Mouse (Mus musculus): Measurements from ENCODE around the gene Nr6a1. TPM values are rescaled to one million over a fixed set of nuclear protein-coding genes. Genes with fewer than 3 reads are reported as not detected.

Nr6a1 gene
- polyA plus RNA-seq, 1 experiment from 2014 or later: 4.5 TPM

DNA sequence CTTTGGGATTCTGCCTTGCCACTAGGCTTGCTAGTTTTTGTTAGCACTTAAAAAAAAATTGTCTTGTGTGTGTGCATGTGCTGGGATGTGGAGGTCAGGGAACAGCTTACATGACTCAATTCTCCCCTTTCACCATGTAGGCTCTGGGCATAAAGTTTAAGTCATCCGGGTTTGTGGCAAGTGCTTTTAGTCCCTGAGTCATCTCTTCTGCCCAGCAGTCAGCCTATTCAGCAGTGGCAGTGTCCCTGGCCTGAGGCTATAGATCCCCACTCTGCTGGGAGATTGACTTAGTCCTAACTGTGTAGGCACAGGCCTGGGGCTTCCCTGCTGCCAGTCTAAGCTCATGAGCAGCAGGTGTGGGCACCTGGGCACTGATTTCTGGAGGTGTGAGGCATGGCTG is 237.6 kb downstream of the Nr6a1 start:
- peaks cover 99% of the 10 kb centered on the region for H3K27me3 ChIP-seq (ENCODE audit: insufficient read depth, poor library complexity, severe bottlenecking)
- 74% methylated on average over 1 of the region's 1 CpGs for WGBS

DNA sequence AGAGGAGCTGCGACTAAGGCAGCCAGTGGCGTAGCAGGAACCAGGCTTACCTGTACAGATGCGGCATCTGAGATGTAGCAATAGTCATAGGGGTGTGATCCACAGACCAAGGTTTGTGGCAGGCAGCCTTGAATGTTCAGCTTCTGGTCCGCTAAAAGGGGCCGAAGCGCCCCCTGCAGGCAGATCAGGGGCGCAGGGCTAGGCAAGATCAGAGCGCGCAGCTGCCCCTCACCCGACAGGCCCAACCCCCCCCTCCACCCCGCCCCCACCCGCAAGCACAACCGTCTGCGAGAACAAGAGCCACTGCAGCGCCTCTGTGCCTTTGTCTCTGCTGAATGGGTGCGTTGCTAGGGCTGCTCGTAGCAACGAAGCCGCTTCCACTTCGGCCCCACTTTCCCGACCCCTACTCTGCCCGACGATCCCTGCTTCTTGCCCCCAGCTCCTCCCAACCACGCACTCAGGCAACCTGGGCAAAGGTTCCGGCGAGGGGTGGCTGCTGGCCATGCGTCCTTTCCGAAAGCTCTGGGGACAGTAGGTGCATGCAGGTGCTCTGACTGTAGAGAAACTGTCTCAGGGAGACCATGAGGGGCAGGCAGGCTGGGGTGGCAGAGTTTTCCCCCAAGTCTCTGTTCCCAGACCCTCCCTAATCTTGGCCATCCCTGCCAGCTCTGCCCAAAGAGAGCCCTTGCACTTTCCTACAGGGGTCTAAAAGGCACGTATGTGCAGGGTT is 238.5 kb downstream of the Nr6a1 start:
- H3K27ac ChIP-seq: 0 out of 2 replicates have a peak overlapping the region, but pooled peaks have one; percentile 17
- peaks cover 15% of the 10 kb centered on the region for H3K4me1 ChIP-seq
- peak overlapping the region; percentile 54 for H3K4me3 ChIP-seq
- no peaks in the 10 kb centered on the region for H3K9me3 ChIP-seq
- 3% methylated on average over 29 of the region's 29 CpGs for WGBS
- H3K27me3 ChIP-seq (ENCODE audit: insufficient read depth, poor library complexity, severe bottlenecking): peaks cover 90% of the 10 kb centered on the region
- no peak for DNase-seq (ENCODE audit: low spot score)
- H3K36me3 ChIP-seq: no peaks in the 10 kb centered on the region

More for the DNA sequence above, 237.6 kb downstream of the Nr6a1 start:
- no peaks in the 10 kb centered on the region for H3K36me3 ChIP-seq
- DNase-seq (ENCODE audit: low spot score): no peak
- H3K9me3 ChIP-seq: no peaks in the 10 kb centered on the region
- no peak overlapping the region for H3K27ac ChIP-seq
- H3K4me1 ChIP-seq: peaks cover 15% of the 10 kb centered on the region
- no peak overlapping the region for H3K4me3 ChIP-seq

DNA sequence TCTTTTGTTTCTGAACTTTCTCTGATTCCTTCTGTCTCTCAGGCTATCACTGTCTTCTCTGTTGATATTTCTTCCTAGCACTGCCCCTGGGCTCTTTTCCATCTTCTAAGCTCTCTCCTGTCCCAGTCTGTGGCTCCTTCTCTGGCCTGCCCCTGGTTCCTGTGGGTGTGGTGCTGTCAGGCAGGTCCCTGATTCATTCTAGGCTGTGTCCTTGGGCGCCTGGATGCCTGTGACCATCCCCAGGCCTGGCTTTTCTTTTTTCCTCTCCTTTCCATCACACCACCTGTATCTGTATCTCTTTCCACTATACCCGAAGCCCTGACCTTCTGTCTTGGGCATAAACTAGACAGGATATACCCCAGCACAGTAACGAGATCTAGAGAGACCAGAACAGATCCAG is 241.7 kb downstream of the Nr6a1 start:
- Histone ChIP-seq H3K4me3 (no peak overlapping the region), H3K27ac (no peak overlapping the region), H3K4me1 (peaks cover 15% of the 10 kb centered on the region), H3K27me3 (ENCODE audit: insufficient read depth, poor library complexity, severe bottlenecking) (peaks cover 72% of the 10 kb centered on the region), H3K36me3 (no peaks in the 10 kb centered on the region), H3K9me3 (no peaks in the 10 kb centered on the region)
- 68% methylated on average over 3 of the region's 3 CpGs for WGBS
- no peak for DNase-seq (ENCODE audit: low spot score)

DNA sequence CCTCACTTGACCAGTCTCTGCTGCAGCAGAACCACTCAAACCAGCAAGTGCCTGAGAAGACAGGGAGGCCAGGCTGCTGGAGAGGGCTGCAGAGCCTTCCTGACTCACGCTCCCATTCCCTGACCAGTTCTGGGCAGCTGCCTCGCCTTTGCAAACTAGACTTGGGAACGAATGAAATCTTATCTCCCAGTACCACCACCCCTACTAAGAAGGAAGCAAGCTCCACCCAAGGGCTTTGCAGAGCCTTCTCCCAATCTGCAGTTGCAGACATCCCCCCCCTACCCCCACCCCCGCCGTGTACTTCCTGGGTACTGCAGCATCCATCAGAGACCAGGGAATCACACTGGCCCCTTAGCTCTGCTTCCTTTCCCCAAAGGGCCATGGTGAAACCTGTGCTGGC is 244.4 kb downstream of the Nr6a1 start:
- Histone ChIP-seq H3K27ac (no peak overlapping the region), H3K4me3 (no peak overlapping the region), H3K9me3 (no peaks in the 10 kb centered on the region), H3K4me1 (0 out of 2 replicates have a peak, but pooled peaks cover 7% of the 10 kb centered on the region), H3K27me3 (ENCODE audit: insufficient read depth, poor library complexity, severe bottlenecking) (peaks cover 52% of the 10 kb centered on the region), H3K36me3 (no peaks in the 10 kb centered on the region)
- 53% methylated on average over 5 of the region's 5 CpGs for WGBS
- DNase-seq (ENCODE audit: low spot score): no peak

DNA sequence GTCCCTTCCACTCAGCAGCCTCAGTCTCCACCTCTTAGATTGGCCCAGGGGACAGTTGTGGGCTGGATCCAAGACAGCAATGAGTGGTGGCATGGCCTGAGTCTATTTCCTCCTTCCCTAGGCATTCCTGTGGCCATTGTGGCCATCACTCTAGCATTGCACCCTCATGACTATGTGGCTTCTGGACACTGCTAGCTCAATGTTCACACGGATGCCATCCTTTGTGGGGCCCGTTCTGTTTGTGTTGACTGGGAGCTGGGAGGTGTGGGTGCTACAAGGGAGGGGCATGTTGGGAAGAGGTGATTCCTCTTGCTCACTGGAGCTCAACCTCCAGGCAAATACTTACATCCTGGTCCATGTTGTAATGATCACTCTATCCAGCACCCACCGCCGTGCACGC is 245.3 kb downstream of the Nr6a1 start:
- no peaks in the 10 kb centered on the region for H3K36me3 ChIP-seq
- no peak overlapping the region for H3K4me3 ChIP-seq
- 81% methylated on average over 5 of the region's 5 CpGs for WGBS
- no peak overlapping the region for H3K27ac ChIP-seq
- H3K4me1 ChIP-seq: 0 out of 2 replicates have a peak, but pooled peaks cover 7% of the 10 kb centered on the region
- DNase-seq (ENCODE audit: low spot score): no peak
- no peaks in the 10 kb centered on the region for H3K9me3 ChIP-seq
- peaks cover 43% of the 10 kb centered on the region for H3K27me3 ChIP-seq (ENCODE audit: insufficient read depth, poor library complexity, severe bottlenecking)

DNA sequence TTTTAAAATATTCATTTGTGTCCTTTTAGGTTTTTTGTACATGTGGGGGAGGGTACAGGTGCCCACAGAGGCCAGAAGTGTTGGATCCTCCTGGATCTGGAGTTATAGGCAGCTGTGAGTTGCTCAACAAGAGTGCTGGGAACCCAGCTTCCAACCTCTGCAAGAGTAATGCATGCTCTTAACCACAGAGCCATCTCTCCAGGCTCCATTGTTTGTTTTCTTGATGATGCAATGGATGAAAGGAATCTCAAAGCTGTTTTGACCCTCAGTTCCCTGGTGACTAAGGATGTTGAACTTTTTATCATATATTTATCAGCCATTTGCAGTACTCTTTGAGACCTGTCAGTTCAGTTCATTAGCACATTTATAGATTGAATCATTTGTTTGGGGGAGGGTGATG is 248.5 kb downstream of the Nr6a1 start:
- Histone ChIP-seq H3K9me3 (no peaks in the 10 kb centered on the region), H3K36me3 (no peaks in the 10 kb centered on the region), H3K4me3 (no peak overlapping the region), H3K27ac (no peak overlapping the region), H3K27me3 (ENCODE audit: insufficient read depth, poor library complexity, severe bottlenecking) (peaks cover 43% of the 10 kb centered on the region), H3K4me1 (no peaks in the 10 kb centered on the region)
- DNase-seq (ENCODE audit: low spot score): no peak

DNA sequence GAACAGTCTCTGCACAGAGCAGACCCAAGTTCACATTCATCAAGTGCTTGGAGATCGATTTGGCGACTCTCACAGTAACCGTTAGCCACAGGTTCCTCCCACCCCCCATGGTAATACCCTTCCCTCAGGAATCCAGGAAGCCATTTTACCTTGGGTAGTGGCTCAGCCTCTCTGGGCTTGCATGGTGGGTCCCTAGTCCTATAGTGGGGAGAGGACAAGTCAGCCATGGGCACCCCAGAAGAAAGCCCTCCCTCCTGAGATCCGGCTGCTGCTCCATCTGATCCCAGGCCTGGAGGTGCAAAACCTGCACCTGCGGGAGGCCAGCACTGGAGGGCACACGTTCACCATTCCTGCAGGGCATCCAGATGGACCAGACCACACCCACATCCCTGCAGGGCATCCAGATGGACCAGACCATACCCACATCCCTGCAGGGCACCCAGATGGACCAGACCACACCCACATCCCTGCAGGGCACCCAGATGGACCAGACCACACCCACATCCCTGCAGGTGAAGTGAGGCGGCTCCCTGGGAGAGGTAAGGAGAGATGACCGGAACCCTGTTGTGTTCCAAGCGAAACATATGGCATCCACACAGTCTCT is 252.0 kb downstream of the Nr6a1 start:
- WGBS: 51% methylated on average over 9 of the region's 9 CpGs
- Histone ChIP-seq H3K27ac (no peak overlapping the region), H3K4me3 (no peak overlapping the region), H3K36me3 (no peaks in the 10 kb centered on the region), H3K4me1 (no peaks in the 10 kb centered on the region), H3K9me3 (no peaks in the 10 kb centered on the region), H3K27me3 (ENCODE audit: insufficient read depth, poor library complexity, severe bottlenecking) (peaks cover 63% of the 10 kb centered on the region)
- DNase-seq (ENCODE audit: low spot score): no peak

Small RNA genes within 50 kb of the gene (microRNA-seq; reads per million reads assigned to microRNA genes)
- gene Mir181a-2 (214 reads per million, percentile 60 among the genes with 10 or more reads in this experiment), gene Mir181b-2 (1,083 reads per million, percentile 79 among the genes with 10 or more reads in this experiment)

Other genes starting within 250 kb of the Nr6a1 start
- gene Nr5a1, start 213.1 kb downstream of the Nr6a1 start, polyA plus RNA-seq (2016; fragmentation: Nextera tagmentation; extraction: Ambion mirVana): not detected in 2 replicates
- 2.1 and 3.0 TPM in 2 replicates for gene Olfml2a, start 4.3 kb upstream of the Nr6a1 start, polyA plus RNA-seq (2016; fragmentation: Nextera tagmentation; extraction: Ambion mirVana)
- 0.89 and 1.4 TPM in 2 replicates for gene Wdr38, start 69.8 kb upstream of the Nr6a1 start, polyA plus RNA-seq (2016; fragmentation: Nextera tagmentation; extraction: Ambion mirVana)
- 93.9 and 118 TPM in 2 replicates for gene Arpc5l, start 77.7 kb upstream of the Nr6a1 start, polyA plus RNA-seq (2016; fragmentation: Nextera tagmentation; extraction: Ambion mirVana)
- gene Rpl35, start 77.9 kb upstream of the Nr6a1 start, polyA plus RNA-seq (2016; fragmentation: Nextera tagmentation; extraction: Ambion mirVana): 724 and 889 TPM in 2 replicates
- gene Golga1, start 137.9 kb upstream of the Nr6a1 start, polyA plus RNA-seq (2016; fragmentation: Nextera tagmentation; extraction: Ambion mirVana): 18.1 and 18.5 TPM in 2 replicates

Measured in heart, embryonic 10.5 days (tissue).